Mouse (Mus musculus) heart, postnatal 36 days (tissue): ENCODE results near the gene Intu. TPM values are rescaled to one million over a fixed set of nuclear protein-coding genes. Genes with fewer than 3 reads are reported as not detected.

Experiments
- DNase-seq, 2 experiments: peaks; one replicate each; pipeline ENCODE4 v3.0.0; 2021 to 2022
- intact Hi-C: fragments of 180-260 bp; cut with DNase I; formaldehyde crosslinking; loops from one replicate; pipeline ENCODE4 v1.15.1; 2025
- total RNA-seq, 2 experiments: library from RNA; stranded (reverse); gene quantifications; 2 replicates each; pipeline ENCODE4 v1.2.3; 2021

Intu gene
- total RNA-seq, 2 experiments from 2014 or later: 14.8 to 22.1 TPM

DNA sequence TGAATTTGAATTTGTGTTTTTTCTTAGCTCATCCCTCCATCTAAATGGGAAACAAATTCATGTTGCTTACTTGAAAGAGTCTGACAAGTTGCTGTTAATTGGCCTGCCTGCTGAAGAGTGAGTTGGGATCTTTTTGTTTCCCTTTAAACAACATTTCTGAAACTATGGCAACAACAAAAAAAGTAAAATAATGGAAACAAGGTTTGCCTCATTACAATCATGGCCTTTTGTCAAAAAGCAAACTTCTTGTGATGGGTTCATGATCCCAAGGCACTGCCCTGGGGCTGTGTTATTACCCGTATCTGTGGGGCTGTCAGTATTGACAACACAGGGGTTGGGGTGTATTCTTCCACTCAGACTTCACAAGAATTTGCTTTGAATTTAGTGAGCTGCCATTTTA is 147.8 kb downstream of the Intu start:
- DNase-seq: no peak
- intact Hi-C loops: no loop called here

DNA sequence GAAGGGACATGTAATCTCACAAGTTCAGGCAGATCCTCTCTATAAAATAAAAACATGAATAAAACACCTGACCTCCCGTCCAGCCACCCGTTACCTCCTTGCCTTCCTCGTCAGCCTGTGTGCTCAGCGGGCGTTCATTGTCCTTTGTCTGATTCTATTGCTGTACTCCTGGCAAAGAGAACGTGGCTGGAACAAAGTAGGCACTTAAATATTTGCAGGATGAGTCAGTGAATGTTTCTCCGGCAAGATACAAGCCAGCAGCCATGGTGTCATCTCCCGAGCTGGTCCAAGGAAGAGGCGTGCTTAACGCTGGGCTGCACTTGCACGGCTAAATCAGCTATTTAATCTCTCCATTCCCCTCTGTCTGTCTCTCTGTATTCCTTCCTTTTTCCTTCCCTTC is 151.3 kb downstream of the Intu start:
- DNase-seq: peak; percentile 25 to 31

DNA sequence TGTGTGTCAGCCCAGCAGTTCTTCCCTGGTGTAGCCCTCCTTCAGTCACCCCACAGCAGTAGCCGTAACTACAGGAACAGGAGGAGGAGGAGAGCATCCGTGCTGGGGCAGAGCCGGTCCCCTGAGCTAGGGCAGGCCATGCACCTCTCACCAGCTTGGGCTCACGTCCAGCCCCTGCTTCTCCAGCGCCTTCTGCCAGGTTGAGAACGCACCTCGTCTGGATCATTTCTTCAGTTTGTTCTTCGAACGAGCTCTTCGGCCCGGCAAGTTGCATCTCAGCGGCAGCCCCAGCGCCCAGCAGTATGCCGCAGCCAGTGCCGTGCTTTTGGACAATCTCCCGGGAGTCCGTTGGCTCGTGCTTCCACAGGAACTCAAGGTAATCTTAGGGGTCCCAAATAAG is 152.1 kb downstream of the Intu start:
- intact Hi-C loops: no loop called here
- no peak for DNase-seq

More for the DNA sequence above, 151.3 kb downstream of the Intu start:
- intact Hi-C loops: no loop called here

DNA sequence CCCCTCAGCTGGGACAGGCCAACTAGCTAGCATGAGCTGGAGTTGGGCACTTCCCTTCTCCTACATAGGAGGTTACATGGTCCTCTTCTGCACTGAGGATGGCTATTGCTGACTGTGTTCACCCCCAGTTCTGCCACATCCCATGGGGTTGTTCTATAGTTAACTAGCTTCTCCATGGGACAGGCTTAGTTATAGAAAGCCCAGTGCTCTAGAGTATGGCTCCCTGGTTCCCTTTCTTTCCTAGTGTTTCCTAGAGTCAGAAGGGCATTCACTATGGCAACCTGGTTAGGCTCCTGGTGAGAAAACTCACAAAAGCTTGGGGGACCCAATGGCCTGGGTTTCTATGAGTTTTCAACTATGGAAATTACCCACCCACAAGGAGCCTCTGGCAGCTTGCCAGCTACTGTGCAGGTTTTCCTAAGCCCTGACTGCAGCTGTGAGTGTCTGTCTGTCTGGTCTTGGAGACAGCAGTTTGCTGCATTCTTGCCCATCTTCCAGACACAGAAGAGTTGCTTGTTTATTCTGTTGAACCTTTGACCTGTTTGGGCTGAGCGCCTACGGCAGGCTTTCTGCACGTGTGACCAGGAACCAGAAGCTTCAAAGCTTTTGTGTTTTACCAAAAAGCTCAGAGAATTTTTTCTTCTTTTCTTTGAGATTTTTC is 154.9 kb downstream of the Intu start:
- DNase-seq: no peak
- intact Hi-C loops: no loop called here

DNA sequence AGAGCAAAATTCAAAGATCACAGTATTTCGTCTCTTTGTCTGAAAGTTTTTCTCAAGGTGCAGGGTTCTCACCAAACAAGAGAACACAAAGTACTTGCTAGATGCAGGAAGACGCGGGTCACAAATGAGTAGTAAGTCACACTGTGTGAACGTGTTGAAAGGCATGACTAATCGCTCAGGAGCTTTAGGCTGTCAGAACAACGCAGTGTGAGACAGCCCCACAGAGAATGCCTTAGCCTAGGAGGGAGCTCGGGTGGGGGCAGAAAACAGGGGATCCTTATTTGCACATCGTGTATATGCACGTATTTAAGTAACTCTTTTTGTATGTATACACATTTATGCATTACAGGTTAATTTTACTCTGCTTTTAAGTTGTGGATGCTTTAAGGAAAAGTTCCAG is 155.8 kb downstream of the Intu start:
- intact Hi-C loops: no loop called here
- DNase-seq: no peak

DNA sequence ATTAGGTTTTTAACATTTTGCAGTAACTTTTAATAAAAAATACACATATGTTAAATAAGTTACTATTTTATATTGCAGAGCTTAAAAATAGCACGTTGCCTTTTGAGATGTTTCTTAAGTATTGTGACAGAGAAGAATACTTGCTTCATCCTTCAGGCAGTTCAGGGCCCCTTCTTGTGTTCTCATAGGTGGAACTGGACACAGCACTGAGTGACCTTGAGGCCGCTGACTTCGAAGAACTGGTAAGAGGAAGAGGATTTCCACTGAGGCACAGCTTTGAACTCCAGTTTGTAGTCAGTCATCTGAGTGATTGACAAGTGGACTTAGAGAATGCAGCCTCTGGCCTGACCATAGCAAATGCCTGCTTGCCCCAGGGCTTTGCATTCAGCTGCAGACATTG is 156.5 kb downstream of the Intu start:
- DNase-seq: no peak
- intact Hi-C loops: no loop called here

DNA sequence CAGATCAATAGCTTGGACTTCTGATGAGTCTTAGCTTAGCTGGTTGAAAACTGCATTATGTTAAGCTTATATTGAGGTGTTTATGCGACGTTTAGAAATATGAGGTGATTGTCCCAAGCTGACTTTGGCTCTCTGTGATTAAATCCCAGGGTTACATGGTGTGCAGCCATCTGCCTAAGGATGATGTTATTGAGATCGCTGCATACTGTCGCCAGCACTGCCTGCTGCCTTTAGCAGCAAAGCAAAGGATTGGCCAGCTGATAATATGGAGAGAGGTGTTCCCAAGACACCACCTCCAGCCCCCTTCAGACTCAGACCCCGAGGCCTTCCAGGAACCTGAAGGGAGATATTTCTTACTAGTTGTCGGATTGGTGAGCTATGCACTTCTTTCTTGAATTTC is 160.5 kb downstream of the Intu start:
- intact Hi-C loops: no loop called here
- no peak for DNase-seq

DNA sequence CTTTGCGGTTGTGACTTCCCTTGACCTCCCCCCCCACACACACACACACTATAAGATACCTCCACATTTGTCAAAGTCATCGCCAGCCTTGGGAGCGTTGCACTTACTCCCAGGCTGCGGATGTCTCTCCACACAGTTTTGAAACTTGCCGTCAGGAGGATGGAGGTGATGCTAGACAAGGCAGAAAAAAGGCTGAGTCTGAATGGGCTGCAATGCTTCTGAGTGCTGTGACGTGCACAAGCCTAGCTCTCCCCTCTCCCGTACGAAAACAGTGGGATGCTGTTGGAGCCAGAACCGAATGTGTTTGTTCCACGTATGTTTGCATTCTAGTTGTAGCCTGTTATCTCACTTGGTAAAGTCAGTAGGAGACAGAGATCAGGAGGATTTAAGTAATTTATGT is 162.3 kb downstream of the Intu start:
- no peak for DNase-seq
- intact Hi-C loops: no loop called here

DNA sequence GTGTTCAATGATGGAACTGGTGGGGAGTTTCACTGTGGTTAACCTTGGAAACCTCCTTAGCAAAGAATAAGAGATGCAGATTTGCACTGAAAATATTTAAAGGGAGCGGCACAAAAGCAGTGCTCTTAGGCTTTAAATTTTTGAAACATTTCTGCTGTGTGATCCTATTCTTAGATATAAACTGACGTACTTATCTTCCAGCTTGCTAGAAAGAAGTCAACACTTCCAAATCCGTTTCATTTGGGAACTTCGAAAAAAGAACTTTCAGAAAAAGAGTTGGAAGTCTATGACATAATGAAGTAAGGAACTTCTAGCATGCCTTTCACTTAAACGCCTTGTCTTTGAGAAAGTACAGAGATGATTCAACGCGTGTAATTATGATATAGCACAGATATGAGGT is 162.9 kb downstream of the Intu start:
- DNase-seq: no peak

DNA sequence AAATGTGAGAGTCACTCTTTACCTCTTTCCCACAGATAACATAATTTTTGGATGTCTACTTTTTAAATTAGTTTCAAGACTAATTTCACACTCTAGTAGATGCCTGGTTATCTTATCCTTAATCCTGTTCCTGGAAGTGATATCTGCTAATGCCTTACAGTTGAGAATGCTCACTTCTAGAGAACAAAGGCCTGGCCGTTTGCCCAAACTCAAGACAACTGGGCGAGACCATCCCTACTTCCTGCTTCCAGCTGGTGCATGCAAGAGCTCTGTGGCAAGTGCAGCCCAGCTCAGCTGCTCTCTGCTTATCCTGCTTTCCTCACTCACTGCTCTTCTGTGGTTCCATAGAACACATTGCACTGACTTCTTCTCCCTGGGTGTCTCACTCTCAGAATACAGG is 163.4 kb downstream of the Intu start:
- DNase-seq: peak in 1 of 2 experiments; percentile 39
- intact Hi-C loops: no loop called here

More for the DNA sequence above, 162.9 kb downstream of the Intu start:
- intact Hi-C loops: no loop called here

DNA sequence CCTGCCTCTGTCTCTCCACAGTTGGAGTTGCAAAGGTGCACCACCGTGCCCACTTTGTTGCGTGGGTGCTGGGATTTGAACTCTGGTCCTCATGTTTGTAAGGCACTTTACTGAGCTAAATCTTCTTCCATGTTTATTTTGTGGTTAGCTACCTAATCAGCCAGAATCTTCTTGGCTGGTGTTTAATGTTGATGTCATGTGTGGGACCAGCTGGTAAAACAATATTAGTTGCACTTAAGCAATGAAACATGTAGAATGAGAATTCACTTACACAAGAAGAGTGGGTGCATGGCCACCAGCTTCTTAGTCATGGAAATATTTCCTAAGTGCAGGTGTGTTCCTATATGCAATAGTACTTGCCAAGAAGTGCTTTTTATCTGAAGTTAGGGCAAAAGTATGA is 164.1 kb downstream of the Intu start:
- intact Hi-C loops: no loop called here
- no peak for DNase-seq

DNA sequence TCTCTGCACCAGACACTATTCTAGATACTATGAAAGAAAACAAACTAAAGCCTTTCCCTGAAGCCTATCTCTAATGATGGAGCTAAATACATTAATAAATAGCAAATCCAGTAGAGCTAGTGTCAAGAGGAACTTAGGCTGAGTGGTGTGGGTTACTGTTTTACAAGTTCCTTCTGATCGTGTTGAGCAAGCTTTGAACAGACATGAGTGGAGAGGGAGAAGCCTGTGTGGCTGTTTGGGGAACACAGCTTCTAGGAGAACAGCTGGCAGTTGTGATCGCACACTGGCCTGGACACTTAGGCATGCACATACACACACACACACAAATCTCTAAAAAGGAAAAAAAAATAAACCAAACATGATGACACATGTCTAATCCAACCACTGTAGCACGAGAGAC is 167.7 kb downstream of the Intu start:
- no peak for DNase-seq

DNA sequence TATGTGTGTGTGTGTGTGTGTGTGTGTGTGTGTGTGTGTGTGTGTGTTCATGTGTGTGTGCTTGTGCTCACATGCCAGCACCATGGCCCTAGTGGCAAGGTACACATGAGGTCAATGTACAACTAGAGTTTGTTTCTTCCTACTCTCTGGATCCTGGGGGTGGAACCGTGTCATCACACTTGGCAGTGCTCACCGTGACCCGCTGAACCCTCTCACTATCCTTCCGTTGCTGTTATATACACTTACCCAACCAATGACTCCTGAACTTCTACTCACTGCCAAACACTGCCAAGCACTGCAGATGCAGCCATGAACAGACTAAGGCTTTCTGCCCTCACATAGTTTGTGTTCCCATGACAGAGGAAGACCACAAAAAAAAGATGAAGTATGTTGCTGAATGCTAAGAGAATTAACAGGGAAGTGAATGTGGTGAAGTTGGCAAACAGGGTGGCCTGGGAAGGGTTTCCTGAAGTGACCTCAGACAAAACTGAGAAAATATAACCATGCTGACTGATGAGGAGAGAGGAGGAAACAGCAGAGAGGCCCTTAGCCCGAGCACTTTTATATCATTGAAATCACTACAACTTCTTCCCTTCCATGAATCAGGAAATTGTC is 173.8 kb downstream of the Intu start:
- peak in 1 of 2 experiments; percentile 8 for DNase-seq
- intact Hi-C loops: no loop called here

More for the DNA sequence above, 167.7 kb downstream of the Intu start:
- intact Hi-C loops: no loop called here

DNA sequence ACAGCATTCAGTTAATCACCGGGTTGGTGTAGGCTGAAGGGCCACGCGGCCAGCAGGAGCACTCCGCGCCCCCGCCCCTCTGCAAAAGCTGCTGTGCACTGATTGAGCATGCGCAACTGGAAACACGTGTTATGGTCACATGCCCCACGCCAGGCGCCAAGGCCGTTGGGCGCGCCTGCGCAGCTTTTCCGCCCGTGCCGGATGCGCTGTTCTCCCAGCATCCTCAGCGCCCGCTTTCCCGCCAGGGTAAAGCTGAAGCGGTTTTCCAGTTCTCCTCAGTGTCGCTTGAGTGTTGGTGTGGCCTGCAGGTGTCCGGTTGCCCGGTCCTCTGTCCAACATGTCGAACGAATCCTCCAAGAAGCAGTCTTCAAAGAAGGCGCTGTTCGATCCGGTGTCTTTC is 177.6 kb downstream of the Intu start, which contains the start of gene Slc25a31:
Gene Slc25a31, plus strand, starts transcription at position 201 of the 400 bp plus-strand sequence.
- intact Hi-C loops: no loop called here
- DNase-seq: no peak

DNA sequence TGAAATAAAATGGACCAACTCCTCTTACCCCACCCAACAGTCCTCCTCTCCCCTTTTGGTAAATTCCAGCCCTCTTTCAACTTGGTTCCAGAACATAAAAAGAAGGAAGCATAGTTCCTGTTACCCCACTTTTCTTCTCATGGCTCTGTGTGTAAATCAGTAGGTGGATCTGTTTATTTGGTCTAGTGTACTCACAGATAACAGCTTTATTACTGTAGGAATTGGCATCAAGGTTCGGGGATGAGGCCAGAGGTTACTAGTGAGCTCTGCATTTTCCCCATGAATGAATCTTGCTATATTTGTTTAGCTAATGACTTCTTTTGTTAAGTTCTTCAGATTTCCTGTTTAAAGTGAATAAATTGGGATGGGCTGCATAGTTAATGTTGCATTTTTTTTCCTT is 185.0 kb downstream of the Intu start:
- intact Hi-C loops: no loop called here
- no peak for DNase-seq

DNA sequence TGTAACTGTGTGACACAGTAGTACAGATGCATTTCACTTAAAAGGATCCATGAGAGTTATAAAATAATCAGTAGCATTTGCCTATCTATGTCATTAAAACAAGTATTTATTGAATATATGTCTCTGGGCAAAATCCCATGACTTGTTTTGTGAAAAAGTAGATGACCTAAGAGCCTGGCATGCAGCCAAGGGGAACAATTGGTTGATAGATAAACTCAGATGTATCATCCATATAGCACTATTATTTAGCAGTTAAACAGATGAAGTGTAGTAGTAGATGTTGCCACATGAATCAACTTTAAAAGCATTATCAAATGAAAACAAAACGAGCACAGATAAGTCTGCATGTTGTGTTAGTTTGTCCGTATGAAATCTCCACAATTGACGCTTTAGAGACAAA is 187.9 kb downstream of the Intu start:
- intact Hi-C loops: no loop called here

DNA sequence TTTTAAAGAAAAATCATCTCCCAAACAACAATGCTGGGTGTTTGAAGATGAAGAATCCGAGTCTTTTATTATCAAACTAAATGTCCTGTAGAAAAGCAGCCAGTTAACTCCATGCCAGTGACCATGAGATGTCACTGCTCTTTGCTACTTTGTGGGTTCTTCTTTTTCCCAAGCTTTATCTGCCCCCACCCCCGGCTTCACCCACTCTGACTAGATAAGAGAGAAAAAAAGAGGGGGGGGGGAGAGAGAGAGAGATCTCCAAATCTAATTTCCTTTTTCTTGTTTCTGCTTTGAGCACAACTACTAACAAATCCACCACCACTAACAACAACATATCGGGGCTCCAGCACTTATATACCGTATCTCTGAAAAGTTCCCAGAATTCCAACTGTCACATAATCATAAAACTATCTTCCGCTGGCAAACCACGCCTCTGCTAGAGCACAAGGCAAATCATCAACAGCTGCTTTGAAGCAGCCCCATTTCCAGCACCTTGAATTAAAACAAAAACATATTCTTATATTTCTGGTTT is 207.4 kb downstream of the Intu start:
- DNase-seq: no peak
- intact Hi-C loops: no loop called here

More for the DNA sequence above, 187.9 kb downstream of the Intu start:
- DNase-seq: no peak

DNA sequence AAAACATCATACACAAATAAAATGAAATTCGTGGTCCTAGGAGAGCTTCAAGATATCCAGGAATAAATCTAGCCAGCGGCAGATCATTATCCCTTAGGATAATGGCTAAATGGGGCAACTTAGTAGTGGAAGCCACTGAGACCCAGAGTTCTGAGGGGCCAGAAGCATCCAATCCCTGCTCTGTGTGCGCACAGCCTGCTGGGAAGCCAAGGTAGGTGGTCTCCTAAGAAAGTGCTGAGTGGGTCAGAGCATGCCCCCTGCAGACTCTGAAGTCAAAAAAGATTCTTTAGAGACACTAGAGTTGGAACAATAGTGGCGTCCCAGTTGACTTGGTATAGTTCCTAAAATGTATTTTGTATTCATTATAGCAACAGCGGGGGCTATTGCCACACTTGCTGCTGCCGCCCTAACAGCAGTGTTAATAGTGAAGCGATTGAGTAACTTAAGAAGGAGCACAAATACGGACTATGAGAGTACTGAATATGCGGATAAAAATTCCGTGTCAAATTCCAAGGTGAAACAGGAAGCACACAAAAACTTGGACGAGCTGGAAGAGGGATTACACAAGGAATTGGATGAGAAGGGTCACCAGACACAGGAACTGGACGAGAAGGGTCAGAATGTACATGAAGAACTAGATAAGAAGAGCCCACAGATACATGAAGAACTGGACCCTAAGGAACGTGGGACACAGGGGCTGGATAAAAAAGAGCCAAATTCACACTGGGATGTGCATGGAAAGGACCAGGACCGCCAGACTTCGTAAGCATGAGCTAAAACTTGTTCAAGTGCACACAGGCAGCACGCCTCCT is 213.1 kb downstream of the Intu start, which contains the start of gene Hspa4l:
Gene Hspa4l, plus strand, starts transcription at position 472 of the 812 bp plus-strand sequence.
- intact Hi-C loops: loop anchor here (2.0 kb wide), 2 partner anchors 53 to 219 kb away; no protein-coding TSS in a partner anchor
- peak in 1 of 2 experiments; percentile 6 for DNase-seq

DNA sequence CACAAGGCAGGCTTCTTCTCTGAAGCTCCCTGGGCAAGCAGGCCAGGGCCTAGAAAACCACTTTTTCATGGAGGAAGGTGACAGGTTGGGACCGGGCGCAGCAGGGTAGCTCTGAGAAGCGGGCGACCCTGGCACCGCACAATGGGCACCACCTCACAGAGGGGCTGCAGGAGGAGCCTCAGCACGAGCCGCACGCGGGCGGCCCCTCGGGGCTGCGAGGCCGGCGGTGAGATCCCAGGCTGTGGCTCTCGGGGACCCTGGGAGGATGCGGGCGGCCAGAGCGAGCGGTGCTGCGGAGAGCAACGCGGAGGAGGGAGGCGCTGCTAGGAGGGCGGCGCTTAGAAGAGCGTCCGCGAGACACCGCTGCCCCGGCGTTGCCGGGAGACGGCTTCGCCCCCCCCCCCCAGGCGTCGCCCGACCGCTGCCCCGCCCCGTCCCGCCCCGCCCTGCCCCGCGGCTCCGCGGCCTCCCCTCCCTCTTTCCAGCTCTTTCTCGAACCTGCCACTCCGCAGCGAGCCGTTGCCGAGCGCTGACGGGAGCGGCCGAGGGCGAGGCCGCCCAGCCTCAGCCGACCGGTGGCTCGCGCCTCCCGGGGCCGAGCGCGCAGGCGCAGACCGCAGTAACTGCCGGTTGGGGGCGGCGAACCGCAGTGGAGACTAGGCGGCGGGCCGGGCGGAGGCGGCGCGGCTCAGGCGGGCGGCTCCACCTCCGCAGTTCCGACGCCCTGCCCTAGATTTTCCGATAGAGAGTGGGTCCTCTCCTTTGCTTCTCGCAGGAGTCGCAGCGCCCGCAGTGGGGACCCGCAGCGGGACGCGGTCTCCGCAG is 214.0 kb downstream of the Intu start:
- peak; percentile 93 to 95 for DNase-seq
- intact Hi-C loops: loop anchor here (2.0 to 5.0 kb wide), 3 partner anchors 52 to 220 kb away; partner anchors contain the start of gene Larp1b
